In genomic region chr12:91551773-91552526, GRCm38 (mm10) we compare ENCODE assay signal across 8 mouse cellular contexts. TPM values are rescaled to one million over a fixed set of nuclear protein-coding genes. Genes with fewer than 3 reads are reported as not detected.
DNase-seq lines count a peak whose midpoint lies in the region; ATAC-seq lines count a peak whose summit lies in the region.

No protein-coding gene starts in this region.

- peaks cover 17% of the 10 kb centered on the region for H3K4me1 ChIP-seq in heart, embryonic 13.5 days
- H3K4me1 ChIP-seq in liver, embryonic 15.5 days (replicated peaks) = no peaks in the 10 kb centered on the region

- no peak overlapping the region for H3K9ac ChIP-seq in heart, embryonic 13.5 days
- H3K9ac ChIP-seq in liver, embryonic 15.5 days = no peak overlapping the region

- no peaks in the 10 kb centered on the region for H3K9me3 ChIP-seq in heart, embryonic 13.5 days
- H3K9me3 ChIP-seq in liver, embryonic 15.5 days (replicated peaks) = no peaks in the 10 kb centered on the region

- 28% methylated on average over 19 of the region's 19 CpGs for WGBS in heart, embryonic 13.5 days
- 66% methylated on average over 19 of the region's 19 CpGs for WGBS in liver, embryonic 15.5 days (ENCODE audit: insufficient replicate concordance)

- H3K4me2 ChIP-seq in heart, embryonic 13.5 days = peak overlapping the region; percentile 54
- H3K4me2 ChIP-seq in liver, embryonic 15.5 days = no peak overlapping the region

- H3K4me3 ChIP-seq in heart, embryonic 13.5 days = no peak overlapping the region
- no peak overlapping the region for H3K4me3 ChIP-seq in liver, embryonic 15.5 days (replicated peaks)

- ATAC-seq in erythroblast, adult 5-6 weeks (replicated peaks; ENCODE audit: low FRiP score, poor library complexity, severe bottlenecking) = peak; percentile 73
- peak; percentile 77 for ATAC-seq in heart, embryonic 13.5 days (ENCODE audit: extremely low read depth, insufficient number of reproducible peaks, low FRiP score, low TSS enrichment)
- ATAC-seq in liver, embryonic 15.5 days (ENCODE audit: insufficient read depth) = peak; percentile 18; the same call in 1 of the 2 replicates

- DNase-seq in gastrocnemius, adult 18-20 months (ENCODE audit: low spot score) = peak; percentile 24
- no peak for DNase-seq in gastrocnemius, postnatal 25 days
- peak; percentile 54 to 66 for DNase-seq in kidney, postnatal 25 days
- peak; percentile 11 for DNase-seq in ovary, postnatal 10 days (ENCODE audit: low spot score)
- no peak for DNase-seq in T-cell, adult 2 months (ENCODE audit: low spot score)

- peak overlapping the region; percentile 29; the same call in 1 of the 2 replicates for H3K27ac ChIP-seq in heart, embryonic 13.5 days (replicated peaks)
- H3K27ac ChIP-seq in liver, embryonic 15.5 days (replicated peaks) = no peak overlapping the region

- H3K36me3 ChIP-seq in heart, embryonic 13.5 days = peaks cover 17% of the 10 kb centered on the region
- peaks cover 10% of the 10 kb centered on the region for H3K36me3 ChIP-seq in liver, embryonic 15.5 days (replicated peaks)

- H3K27me3 ChIP-seq in heart, embryonic 13.5 days (replicated peaks) = no peaks in the 10 kb centered on the region
- no peaks in the 10 kb centered on the region for H3K27me3 ChIP-seq in liver, embryonic 15.5 days

RNA-seq across cellular contexts. Expression of gene Gtf2a1, which starts 38.3 kb away (rescaled TPM):
- 10 to 100 TPM; 23.2 to 26.4 TPM for total RNA-seq in gastrocnemius, adult 18-20 months (2021)
- total RNA-seq in gastrocnemius, postnatal 25 days (2021) = 10 to 100 TPM; 19.4 to 22.7 TPM
- 18.0 and 23.2 TPM in 2 replicates for total RNA-seq in erythroblast, adult 5-6 weeks (2015; ENCODE audit: low replicate concordance)
- 22.9 and 23.3 TPM in 2 replicates for total RNA-seq in erythroblast, adult 5-6 weeks (2017; ENCODE audit: low replicate concordance)
- polyA plus RNA-seq in heart, embryonic 13.5 days (2015; fragmentation: Nextera tagmentation; extraction: Ambion mirVana) = 27.3 and 28.1 TPM in 2 replicates
- 15.3 and 16.1 TPM in 2 replicates for polyA plus RNA-seq in liver, embryonic 15.5 days (2015; fragmentation: Nextera tagmentation; extraction: Ambion mirVana)

Comparison
In these comparisons a context has a peak if more than half of its experiments do, and no peak if none do; other contexts are left out.
1. DNase-seq: peak in gastrocnemius, adult 18-20 months (single experiment), kidney, postnatal 25 days (2 of 2) and ovary, postnatal 10 days (single experiment); none in gastrocnemius, postnatal 25 days (single experiment) and T-cell, adult 2 months (single experiment).
2. ATAC-seq: peak in every context shown above with its lines; median percentile 77 in heart, embryonic 13.5 days; 73 in erythroblast, adult 5-6 weeks; 18 in liver, embryonic 15.5 days.